Mouse (Mus musculus): ENCODE data around the gene Ift46.

Gene Ift46

DNA sequence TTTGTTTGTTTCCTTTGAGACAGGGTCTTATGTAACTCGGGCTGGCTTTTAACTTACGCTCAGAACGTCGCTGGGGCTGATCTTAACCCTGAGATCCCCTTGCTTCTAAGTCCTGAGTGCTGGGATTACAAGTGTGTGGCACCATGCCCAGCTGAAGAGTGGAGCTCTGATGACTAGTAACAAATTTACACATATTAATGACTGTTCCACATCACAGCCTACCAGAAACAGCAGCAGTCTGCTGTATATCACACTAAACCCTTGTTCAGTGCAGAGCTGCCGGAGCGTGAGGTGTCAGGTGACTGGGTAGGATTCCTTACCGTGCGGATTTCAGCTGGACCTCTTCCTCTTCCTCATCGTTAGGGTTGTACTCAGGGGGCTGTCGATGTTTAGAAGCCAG lies 42.6 kb downstream of the Ift46 start:
- no peak for DNase-seq

DNA sequence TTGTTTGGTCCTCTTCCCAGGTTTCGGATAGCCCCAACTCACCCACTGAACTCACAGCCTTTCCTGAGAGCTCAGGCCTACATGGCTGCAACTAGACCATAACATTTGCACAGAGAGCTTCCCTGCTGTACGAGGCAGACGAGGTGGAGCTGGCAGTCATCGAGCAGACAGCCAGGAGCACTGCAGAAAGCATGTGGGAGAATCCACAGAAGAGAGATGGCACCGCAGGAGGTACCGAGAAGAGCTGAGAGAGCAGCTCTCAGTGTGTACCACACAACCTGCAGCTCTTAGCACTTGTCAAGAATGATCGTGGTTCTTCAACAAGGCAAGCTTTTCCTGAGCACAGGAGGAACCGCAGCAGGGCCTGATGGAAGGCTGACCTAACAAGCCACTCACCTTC lies 46.5 kb downstream of the Ift46 start:
- DNase-seq, result no peak

DNA sequence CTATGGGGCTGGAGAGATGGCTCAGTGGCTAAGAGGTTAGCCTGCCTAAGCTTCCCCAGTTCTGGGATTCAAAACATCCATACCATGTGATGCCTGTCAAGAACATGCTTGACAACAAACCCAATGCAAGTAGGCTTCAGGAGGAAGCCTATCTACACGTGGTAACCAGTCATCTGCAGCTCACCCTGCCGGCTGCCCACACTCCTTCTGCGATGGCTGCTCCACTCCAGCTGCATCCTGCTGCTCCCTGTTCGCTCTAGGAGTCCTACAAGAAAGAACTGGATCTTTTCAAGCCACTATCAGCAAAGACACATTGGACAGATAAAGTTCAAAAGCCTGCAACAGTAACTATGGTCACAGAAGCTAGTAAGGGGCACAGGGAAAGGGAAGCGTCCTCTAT lies 49.8 kb downstream of the Ift46 start:
- DNase-seq, result no peak

DNA sequence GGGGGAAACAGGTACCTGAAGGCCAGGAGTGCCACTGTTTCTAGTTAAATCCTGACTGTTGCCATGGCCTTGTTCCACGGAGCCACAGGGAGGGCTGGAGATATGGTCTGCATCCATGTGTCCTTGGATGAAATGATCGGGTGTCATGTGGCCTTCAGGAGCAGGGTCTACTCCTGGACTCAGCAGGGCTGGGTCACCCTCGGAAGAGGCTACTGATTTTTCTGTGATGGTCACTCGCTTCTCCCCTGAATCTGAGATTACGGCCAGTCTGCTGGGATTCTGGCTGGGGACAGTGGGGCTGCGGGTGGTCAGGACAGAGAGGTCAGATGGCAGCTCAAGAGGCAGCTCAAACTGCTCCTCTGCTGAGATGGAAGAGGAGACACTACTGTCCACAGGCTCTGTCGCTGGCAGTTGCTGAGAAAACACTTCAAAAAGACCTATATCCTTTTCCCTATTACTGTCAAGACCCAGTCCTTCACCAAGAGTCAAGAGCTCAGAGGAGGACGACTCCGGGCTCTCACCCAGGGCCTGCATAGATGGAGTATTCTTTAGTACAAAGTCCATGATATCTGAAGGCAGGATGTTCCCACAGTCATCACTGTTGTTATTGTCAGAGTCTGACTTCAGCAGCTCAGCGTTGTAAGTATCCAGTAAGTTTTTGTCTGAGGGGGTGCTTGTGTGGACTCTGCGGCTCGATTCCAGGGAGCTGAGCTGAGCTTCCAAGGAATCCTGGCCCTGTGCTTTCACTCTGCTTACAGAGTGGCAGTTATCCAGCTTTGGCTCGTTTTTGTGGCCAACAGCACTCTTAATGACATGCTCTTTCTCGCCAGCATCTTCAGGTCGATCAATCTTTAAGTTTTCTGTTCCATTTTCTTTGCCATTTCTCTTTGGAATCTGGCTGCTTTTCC lies 52.5 kb downstream of the Ift46 start:
- no peak for DNase-seq

DNA sequence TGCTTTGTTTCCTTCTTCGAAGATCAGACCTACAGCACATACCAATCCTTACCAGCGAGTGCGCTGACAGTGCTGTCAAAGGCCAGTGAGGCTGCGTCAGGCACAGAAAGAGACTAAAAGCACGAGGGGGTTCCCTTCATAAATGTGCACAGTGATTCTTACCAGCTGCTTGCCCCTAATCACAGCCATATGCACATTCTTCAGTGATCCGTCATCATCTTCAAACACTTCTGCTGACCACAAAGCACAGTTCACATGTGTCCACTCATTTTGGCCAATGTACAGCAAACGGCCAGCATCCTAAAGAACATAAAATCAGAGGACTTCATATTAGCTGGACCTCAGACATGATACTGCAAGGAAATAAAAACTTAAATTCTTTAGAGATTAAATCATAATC lies 59.0 kb downstream of the Ift46 start:
- DNase-seq, result no peak

DNA sequence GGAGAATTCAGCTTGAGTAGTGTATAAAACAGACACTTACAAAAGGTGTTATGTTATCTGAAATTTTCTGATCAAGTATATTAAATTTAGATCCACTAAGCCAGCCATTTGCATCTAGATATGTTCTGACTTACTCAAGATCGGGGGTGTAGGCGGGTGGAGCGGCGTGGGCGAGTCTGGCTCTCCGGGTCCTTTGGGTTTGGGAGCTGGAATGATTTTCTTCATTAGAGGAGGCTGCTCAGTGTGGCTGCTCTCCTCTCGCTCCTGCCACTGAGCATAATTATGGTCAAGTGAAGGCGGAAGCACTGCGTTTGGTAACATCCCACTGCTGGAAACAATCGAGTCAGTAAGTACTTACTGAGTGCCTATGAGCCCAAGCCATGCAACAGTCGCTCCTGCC lies 61.2 kb downstream of the Ift46 start:
- DNase-seq, result no peak

DNA sequence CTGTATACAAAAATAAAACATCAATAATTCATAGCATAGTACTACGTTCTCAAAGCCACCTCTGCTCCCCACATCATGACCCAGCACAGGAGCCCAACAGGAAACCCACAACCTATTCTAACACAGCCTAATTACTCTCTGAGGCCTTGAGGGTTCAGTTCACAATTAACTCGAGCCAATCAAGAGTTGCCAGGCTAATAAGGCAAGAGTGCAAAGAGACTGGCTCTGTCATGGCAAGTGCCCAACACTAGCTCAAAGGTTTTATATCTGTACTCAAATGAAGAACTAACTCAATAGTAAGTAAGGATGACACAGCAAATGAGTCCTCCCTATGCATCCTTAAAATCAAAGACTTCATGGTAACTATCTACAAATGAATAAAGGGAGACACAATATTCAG lies 62.8 kb downstream of the Ift46 start:
- DNase-seq, result no peak

DNA sequence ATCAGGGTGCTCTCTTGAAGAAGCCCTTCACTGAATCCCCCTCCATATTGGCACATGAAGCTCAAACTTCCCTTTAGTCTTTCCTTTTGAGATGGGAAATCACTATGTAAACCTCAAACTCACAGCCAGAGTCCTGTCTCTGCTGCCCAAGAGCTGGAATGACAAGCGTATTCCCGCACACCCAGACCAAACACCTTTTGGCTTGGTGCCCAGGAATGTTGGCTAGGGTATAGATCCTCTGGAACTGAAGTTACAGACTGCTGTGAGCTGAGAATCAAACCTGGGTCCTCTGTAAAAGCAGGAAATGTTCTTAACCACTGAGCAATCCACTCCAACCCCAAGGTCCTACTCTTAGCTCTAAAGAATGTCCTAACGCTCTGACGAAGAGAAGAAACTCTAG lies 64.6 kb downstream of the Ift46 start:
- no peak for DNase-seq

DNA sequence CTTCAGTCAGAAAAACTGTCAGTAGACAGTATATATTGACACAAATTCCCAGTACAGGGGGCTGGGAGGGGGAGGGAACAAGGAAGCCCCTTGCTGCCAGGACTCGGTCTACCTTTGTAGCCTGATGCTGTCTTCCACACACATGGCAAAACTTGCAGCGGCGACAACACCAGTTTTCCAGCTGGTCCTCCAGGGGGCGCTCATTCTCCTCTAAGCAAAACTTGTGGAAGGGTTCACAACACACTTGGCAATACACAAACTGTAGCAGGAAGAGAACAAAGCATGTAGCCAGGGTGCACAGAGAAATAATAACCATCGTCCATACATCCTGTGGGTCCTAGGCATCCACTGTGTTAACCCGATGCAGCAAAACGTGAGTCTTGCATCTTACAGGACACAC lies 68.7 kb downstream of the Ift46 start:
- DNase-seq, result peak; percentile 72 to 85

DNA sequence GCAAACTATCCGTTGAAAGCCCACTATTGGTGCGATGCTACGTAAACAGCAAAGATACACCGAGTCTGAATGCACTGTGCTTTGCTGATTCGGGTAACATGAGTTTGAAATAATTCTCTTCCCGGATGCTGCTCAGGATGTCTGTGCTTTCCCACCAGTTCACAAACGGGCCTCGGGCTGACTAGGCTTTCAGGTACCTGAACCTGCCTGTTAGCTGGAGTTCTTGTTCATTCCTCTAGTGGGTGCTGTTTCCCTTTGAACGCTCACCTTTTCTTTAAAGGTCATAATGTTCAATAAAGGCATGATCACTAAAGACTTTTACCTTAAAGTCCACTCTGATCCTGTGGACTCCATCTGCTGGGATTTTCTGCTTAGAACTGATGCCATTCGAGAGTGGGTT lies 73.5 kb downstream of the Ift46 start:
- peak in 1 of 2 experiments; percentile 23 for DNase-seq

Data from lung, postnatal 4 days (tissue).